Mouse (Mus musculus) cortical plate, adult 2 months (tissue): Measurements from ENCODE around the gene Itga5.

Experiments
- CTCF ChIP-seq: fragments of 200-500 bp; IDR thresholded peaks from 2 replicates; pipeline ENCODE4 v1.5.1; 2011; ENCODE audit warnings: mild to moderate bottlenecking, control low read depth, low read length; ENCODE audit not compliant: insufficient read depth; ENCODE audit errors: extremely low read depth
- POLR2A ChIP-seq: fragments of 200-500 bp; IDR thresholded peaks from 2 replicates; pipeline ENCODE4 v1.6.1; 2011; ENCODE audit warnings: mild to moderate bottlenecking, low read length, control low read depth; ENCODE audit not compliant: insufficient read depth; ENCODE audit errors: extremely low read depth

- TF ChIP-seq CTCF (peak; percentile 51), POLR2A (no peak)
These were observed 51.5 kb downstream of the Itga5 start for GRCm38 (mm10) chr15:103315011-103315502.
